In the genomic region with DNA sequence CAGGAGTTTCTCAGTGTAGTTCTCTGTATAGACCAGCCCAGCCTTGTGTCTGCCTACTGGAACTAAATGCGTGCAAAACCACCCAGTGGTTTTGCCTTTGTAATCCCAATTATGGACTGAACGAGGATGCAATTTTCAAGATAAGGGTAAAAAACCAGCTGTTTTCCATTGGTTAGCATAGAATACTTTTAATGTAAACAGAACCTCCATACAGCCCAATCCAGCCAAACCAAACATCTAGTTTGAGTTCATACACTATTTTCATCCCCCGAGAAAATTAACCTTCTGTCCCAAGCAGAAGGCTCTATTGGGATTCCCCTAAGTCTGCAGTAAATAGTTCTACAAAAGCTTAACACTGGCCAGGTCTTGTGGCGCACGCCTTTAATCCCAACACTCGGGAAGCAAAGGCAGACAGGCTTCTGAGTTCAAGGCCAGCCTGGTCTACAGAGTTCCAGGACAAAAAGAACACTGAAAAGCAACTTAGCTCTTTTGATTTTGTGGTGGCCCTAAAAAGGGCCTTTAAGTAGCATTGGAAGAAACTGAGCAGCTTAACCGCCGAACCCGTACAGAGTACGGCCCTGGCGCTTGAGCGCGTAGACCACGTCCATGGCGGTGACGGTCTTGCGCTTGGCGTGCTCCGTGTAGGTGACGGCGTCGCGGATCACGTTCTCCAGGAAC, we compare ENCODE assay signal across 8 mouse cellular contexts. TPM values are rescaled to one million over a fixed set of nuclear protein-coding genes. Genes with fewer than 3 reads are reported as not detected.
DNase-seq lines count a peak whose midpoint lies in the region; ATAC-seq lines count a peak whose summit lies in the region.

No protein-coding gene starts in this region.

- ATAC-seq in hindbrain, embryonic 15.5 days (ENCODE audit: low FRiP score, low read depth) = peak; percentile 6; the same call in 1 of the 2 replicates
- peak; percentile 12; the same call in 1 of the 2 replicates for ATAC-seq in midbrain, embryonic 14.5 days (ENCODE audit: low FRiP score, low TSS enrichment)

- peaks cover 43% of the 10 kb centered on the region for H3K4me1 ChIP-seq in hindbrain, embryonic 15.5 days (replicated peaks)
- peaks cover 24% of the 10 kb centered on the region for H3K4me1 ChIP-seq in midbrain, embryonic 14.5 days (ENCODE audit: control insufficient read depth, insufficient read depth, low read length)

- H3K9ac ChIP-seq in hindbrain, embryonic 15.5 days = peak overlapping the region; percentile 37
- peak overlapping the region; percentile 47 for H3K9ac ChIP-seq in midbrain, embryonic 14.5 days (replicated peaks; ENCODE audit: low read length)

- peak; percentile 57 for DNase-seq in spleen, adult 12 weeks (ENCODE audit: low spot score)
- DNase-seq in spleen, postnatal 4 days (ENCODE audit: low spot score in 2 of 2) = no peak
- DNase-seq in embryo, embryonic 10 days (ENCODE audit: low spot score) = peak; percentile 74
- peak; percentile 41 for DNase-seq in midbrain, embryonic 14.5 days
- no peak for DNase-seq in ovary, adult 18-20 months (ENCODE audit: low spot score)
- no peak for DNase-seq in thymus, postnatal 10 days (ENCODE audit: low spot score in 2 of 2)
- no peak for DNase-seq in left cerebral cortex, adult 18-20 months (ENCODE audit: low spot score in 2 of 2)

- H3K9me3 ChIP-seq in hindbrain, embryonic 15.5 days = no peaks in the 10 kb centered on the region
- no peaks in the 10 kb centered on the region for H3K9me3 ChIP-seq in midbrain, embryonic 14.5 days (ENCODE audit: control insufficient read depth, low read length)

- H3K27ac ChIP-seq in hindbrain, embryonic 15.5 days (replicated peaks) = peak overlapping the region; percentile 80
- H3K27ac ChIP-seq in midbrain, embryonic 14.5 days (replicated peaks; ENCODE audit: low read depth, low read length) = peak overlapping the region; percentile 81

- no peaks in the 10 kb centered on the region for H3K36me3 ChIP-seq in hindbrain, embryonic 15.5 days
- no peaks in the 10 kb centered on the region for H3K36me3 ChIP-seq in midbrain, embryonic 14.5 days (ENCODE audit: control insufficient read depth, insufficient read depth, low read length)

- peak overlapping the region; percentile 39 for H3K4me3 ChIP-seq in hindbrain, embryonic 15.5 days
- peak overlapping the region; percentile 36 for H3K4me3 ChIP-seq in midbrain, embryonic 14.5 days (replicated peaks; ENCODE audit: low read depth, low read length)

- under 1% methylated on average over 23 of the region's 24 CpGs for WGBS in hindbrain, embryonic 15.5 days
- under 1% methylated on average over 19 of the region's 24 CpGs for WGBS in midbrain, embryonic 14.5 days

- H3K4me2 ChIP-seq in hindbrain, embryonic 15.5 days = peak overlapping the region; percentile 82
- H3K4me2 ChIP-seq in midbrain, embryonic 14.5 days (ENCODE audit: low read length) = peak overlapping the region; percentile 73

- no peaks in the 10 kb centered on the region for H3K27me3 ChIP-seq in hindbrain, embryonic 15.5 days
- no peaks in the 10 kb centered on the region for H3K27me3 ChIP-seq in midbrain, embryonic 14.5 days (ENCODE audit: control insufficient read depth, insufficient read depth, low read length)

RNA-seq across cellular contexts. Expression of gene Hist1h4i, which starts 0.6 kb away (rescaled TPM):
- polyA plus RNA-seq in hindbrain, embryonic 15.5 days (2015; fragmentation: Nextera tagmentation; extraction: Ambion mirVana) = 8.4 and 10.7 TPM in 2 replicates
- 6.6 and 6.8 TPM in 2 replicates for polyA plus RNA-seq in midbrain, embryonic 14.5 days (2014; fragmentation: Nextera tagmentation; extraction: Ambion mirVana)
- total RNA-seq in left cerebral cortex, adult 18-20 months (2021) = 10 to 100 TPM; 71.8 to 81.6 TPM

RNA-seq across cellular contexts. Expression of gene Hist1h2ag, which starts 2.1 kb away (rescaled TPM):
- 6.5 and 10.3 TPM in 2 replicates for polyA plus RNA-seq in hindbrain, embryonic 15.5 days (2015; fragmentation: Nextera tagmentation; extraction: Ambion mirVana)
- 9.4 and 11.7 TPM in 2 replicates for polyA plus RNA-seq in midbrain, embryonic 14.5 days (2014; fragmentation: Nextera tagmentation; extraction: Ambion mirVana)
- total RNA-seq in left cerebral cortex, adult 18-20 months (2021) = 10 to 100 TPM in 1 of 2 experiments, 1 to 10 TPM in 1; 7.5 to 13.7 TPM

RNA-seq across cellular contexts. Expression of gene Hist1h2bj, which starts 2.4 kb away (rescaled TPM):
- 2.3 and 2.9 TPM in 2 replicates for polyA plus RNA-seq in hindbrain, embryonic 15.5 days (2015; fragmentation: Nextera tagmentation; extraction: Ambion mirVana)
- polyA plus RNA-seq in midbrain, embryonic 14.5 days (2014; fragmentation: Nextera tagmentation; extraction: Ambion mirVana) = 4.1 and 7.9 TPM in 2 replicates
- total RNA-seq in left cerebral cortex, adult 18-20 months (2021) = 10 to 100 TPM in 1 of 2 experiments, 1 to 10 TPM in 1; 9.3 to 11.7 TPM

RNA-seq across cellular contexts. Expression of gene Hist1h2bk, which starts 4.9 kb away (rescaled TPM):
- polyA plus RNA-seq in hindbrain, embryonic 15.5 days (2015; fragmentation: Nextera tagmentation; extraction: Ambion mirVana) = 1.2 and 1.5 TPM in 2 replicates
- 0.86 and 1.1 TPM in 2 replicates for polyA plus RNA-seq in midbrain, embryonic 14.5 days (2014; fragmentation: Nextera tagmentation; extraction: Ambion mirVana)
- 10 to 100 TPM; 14.5 to 16.1 TPM for total RNA-seq in left cerebral cortex, adult 18-20 months (2021)

RNA-seq across cellular contexts. Expression of gene Hist1h2ah, which starts 5.2 kb away (rescaled TPM):
- polyA plus RNA-seq in hindbrain, embryonic 15.5 days (2015; fragmentation: Nextera tagmentation; extraction: Ambion mirVana) = 1.7 and 2.2 TPM in 2 replicates
- not detected in 2 replicates for polyA plus RNA-seq in midbrain, embryonic 14.5 days (2014; fragmentation: Nextera tagmentation; extraction: Ambion mirVana)
- total RNA-seq in left cerebral cortex, adult 18-20 months (2021) = 10 to 100 TPM; 24.4 to 38.7 TPM

Comparison
In these comparisons a context has a peak if more than half of its experiments do, and no peak if none do; other contexts are left out.
1. DNase-seq: peak in spleen, adult 12 weeks (single experiment), embryo, embryonic 10 days (single experiment) and midbrain, embryonic 14.5 days (single experiment); none in spleen, postnatal 4 days (0 of 2), ovary, adult 18-20 months (single experiment), thymus, postnatal 10 days (0 of 2) and left cerebral cortex, adult 18-20 months (0 of 2).